Mouse (Mus musculus) spleen, adult 2 months (tissue): ENCODE results near the gene Ugt2b37. TPM values are rescaled to one million over a fixed set of nuclear protein-coding genes. Genes with fewer than 3 reads are reported as not detected.
"Not testable (repeated sequence)": the region's sequence is repeated elsewhere in the genome, so short reads cannot be mapped to it uniquely, and the experiment has no call there.

ENCODE experiments used
- DNase-seq, 2 experiments: peaks; one replicate each; pipeline versions ENCODE4 v3.0.0 to v3.0.0-alpha.2; 2012 to 2021; ENCODE audit warnings: low spot score in 2 of 2, low read depth in 1 of 2
- H3K27ac ChIP-seq: fragments of 200-500 bp; 2 replicates; pipeline ENCODE4 v1.5.1; 2012; ENCODE audit warnings: low read length, inconsistent platforms; ENCODE audit not compliant: insufficient read depth
- H3K27me3 ChIP-seq: fragments of 200-500 bp; 2 replicates; pipeline ENCODE4 v1.6.1; 2012; ENCODE audit warnings: mild to moderate bottlenecking, moderate library complexity, low read length, inconsistent platforms; ENCODE audit not compliant: control insufficient read depth, insufficient read depth
- H3K36me3 ChIP-seq: fragments of 200-500 bp; 2 replicates; pipeline ENCODE4 v1.6.1; 2012; ENCODE audit warnings: mild to moderate bottlenecking, low read length, inconsistent platforms; ENCODE audit not compliant: control insufficient read depth, insufficient read depth
- H3K4me1 ChIP-seq: fragments of 200-500 bp; 2 replicates; pipeline ENCODE4 v1.6.1; 2011; ENCODE audit warnings: inconsistent platforms; ENCODE audit not compliant: control insufficient read depth, insufficient read depth, insufficient read length
- H3K4me3 ChIP-seq: fragments of 200-500 bp; 2 replicates; pipeline ENCODE4 v1.5.1; 2011; ENCODE audit warnings: mild to moderate bottlenecking, inconsistent platforms; ENCODE audit not compliant: insufficient read depth, insufficient read length; ENCODE audit errors: extremely low read depth
- CTCF ChIP-seq: fragments of 200-500 bp; IDR thresholded peaks from 2 replicates; pipeline ENCODE4 v1.5.1; 2011; ENCODE audit warnings: mild to moderate bottlenecking, inconsistent platforms; ENCODE audit not compliant: insufficient read depth, insufficient read length, insufficient replicate concordance; ENCODE audit errors: extremely low read depth
- POLR2A ChIP-seq: fragments of 200-500 bp; IDR thresholded peaks from 2 replicates; pipeline ENCODE4 v1.6.1; 2011; ENCODE audit warnings: low read depth, low read length, inconsistent platforms
- WGBS: fragments of 180-500 bp; shearing (Covaris S2); methylation state at CpG from one replicate; pipeline ENCODE4 v1.1.7; 2018; 5-methylcytosine and 5-hydroxymethylcytosine counted together
- polyA plus RNA-seq: library from polyadenylated mRNA; depleted of rRNA; stranded (reverse); fragments of >200 nt; gene quantifications from 2 replicates; pipeline ENCODE4 v1.2.3, GENCODE M21; 2012; rRNA removed

Ugt2b37 gene
- polyA plus RNA-seq: not detected in 2 replicates

- H3K36me3 ChIP-seq, H3K4me1 ChIP-seq, DNase-seq, H3K27ac ChIP-seq, H3K4me3 ChIP-seq, H3K27me3 ChIP-seq: not testable (repeated sequence)
- 75% methylated on average over 3 of the region's 3 CpGs for WGBS
Measured at GRCm38 (mm10) chr5:87254676-87255075, at the start of gene Ugt2b37. Ugt2b37 (minus strand) TSS chr5:87254804.

DNA sequence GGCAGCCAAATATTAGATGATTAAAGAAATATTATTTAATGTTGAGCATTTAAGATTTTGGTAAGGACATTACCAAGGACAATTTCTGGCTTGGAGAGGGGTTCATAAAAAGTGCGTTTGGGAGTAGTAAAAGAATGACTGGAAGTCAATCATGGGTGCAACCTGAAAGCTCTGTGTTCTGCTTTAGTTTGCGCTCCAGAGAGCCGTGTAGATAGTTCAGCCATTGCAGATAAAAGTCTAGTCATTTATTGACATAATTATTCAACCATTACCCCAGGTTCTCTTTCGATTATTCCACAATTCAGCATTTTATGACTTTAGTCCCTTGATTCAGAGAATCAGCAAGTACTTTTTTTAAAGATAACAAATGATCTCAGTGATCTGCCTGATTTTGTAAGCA is 31.6 kb upstream of the Ugt2b37 start:
- H3K27me3 ChIP-seq, H3K4me1 ChIP-seq, DNase-seq, H3K4me3 ChIP-seq, H3K27ac ChIP-seq, H3K36me3 ChIP-seq: not testable (repeated sequence)
- WGBS: 82% methylated on average over 4 of the region's 4 CpGs

DNA sequence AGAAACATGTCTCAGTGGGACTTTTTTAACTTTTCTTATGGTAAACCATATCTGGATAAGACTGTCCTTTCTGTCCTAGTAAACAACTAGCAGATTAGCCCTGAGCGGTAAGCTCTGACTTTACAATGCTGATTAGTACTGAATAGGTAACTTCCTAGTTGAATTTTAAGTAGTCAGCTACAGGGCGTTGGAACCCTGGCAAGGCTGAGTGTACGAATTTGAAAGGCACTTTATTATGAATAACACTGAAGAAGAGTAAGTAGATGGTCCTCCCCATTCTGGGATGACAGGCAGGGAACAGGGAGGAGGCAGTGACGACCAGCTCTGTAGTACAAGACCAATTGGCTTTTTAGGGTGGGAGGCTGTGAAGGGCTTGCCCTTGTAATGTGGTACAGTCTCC is 21.4 kb upstream of the Ugt2b37 start:
- not testable (repeated sequence) for DNase-seq, H3K27ac ChIP-seq, H3K4me3 ChIP-seq, H3K27me3 ChIP-seq, H3K36me3 ChIP-seq, H3K4me1 ChIP-seq
- 80% methylated on average over 4 of the region's 4 CpGs for WGBS

GRCm38 (mm10) chr5:87275581-87275980 is 21.0 kb upstream of the Ugt2b37 start:
- DNase-seq: no peak
- Histone ChIP-seq H3K27me3 (no peaks in the 10 kb centered on the region), H3K4me3 (no peak overlapping the region), H3K4me1 (no peaks in the 10 kb centered on the region), H3K36me3 (no peaks in the 10 kb centered on the region), H3K27ac (no peak overlapping the region)
- 86% methylated on average over 6 of the region's 6 CpGs for WGBS
- TF ChIP-seq POLR2A (no peak), CTCF (no peak)

- TF ChIP-seq POLR2A (no peak), CTCF (no peak)
- Histone ChIP-seq H3K27ac (no peak overlapping the region), H3K4me1 (no peaks in the 10 kb centered on the region), H3K27me3 (no peaks in the 10 kb centered on the region), H3K36me3 (no peaks in the 10 kb centered on the region), H3K4me3 (no peak overlapping the region)
- no peak for DNase-seq
- 67% methylated on average over 3 of the region's 3 CpGs for WGBS
Measured at GRCm38 (mm10) chr5:87255831-87256230, 1.2 kb upstream of the Ugt2b37 start.

DNA sequence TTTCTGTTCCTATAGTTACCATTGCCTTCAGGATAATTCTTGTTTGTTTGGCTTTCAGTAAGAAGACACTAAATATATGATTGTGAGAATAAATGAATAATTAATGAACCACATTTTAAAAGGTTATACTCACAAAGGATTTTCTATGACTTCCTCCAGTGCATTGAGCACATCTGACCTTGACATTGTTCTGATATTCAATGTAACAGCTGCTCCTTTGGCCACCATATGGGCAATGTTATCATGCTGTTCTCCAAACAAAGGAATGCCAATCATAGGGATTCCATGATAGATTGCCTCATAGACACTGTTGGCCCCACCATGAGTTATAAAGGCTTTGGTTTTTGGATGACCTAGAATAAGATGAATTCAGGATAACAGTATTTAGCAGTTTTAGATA is 12.5 kb downstream of the Ugt2b37 start:
- H3K36me3 ChIP-seq, H3K27ac ChIP-seq, H3K4me1 ChIP-seq, DNase-seq, H3K27me3 ChIP-seq, H3K4me3 ChIP-seq: not testable (repeated sequence)

DNA sequence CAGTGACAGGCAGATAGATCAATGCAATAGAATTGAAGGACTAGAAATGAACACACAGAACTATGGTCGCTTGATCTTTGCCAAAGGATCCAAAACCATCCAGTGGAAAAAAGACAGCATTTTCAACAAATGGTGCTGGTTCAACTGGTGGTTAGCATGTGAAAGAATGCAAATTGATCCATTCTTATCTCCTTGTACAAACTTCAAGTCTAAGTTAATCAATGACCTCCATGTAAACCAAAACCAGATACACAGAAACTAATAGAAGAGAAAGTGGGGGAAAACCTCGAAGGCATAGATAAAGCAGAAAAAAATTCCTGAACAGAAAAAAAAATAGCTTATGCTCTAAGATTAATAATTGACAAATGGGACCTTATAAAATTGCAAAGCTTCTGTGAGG is 58.2 kb downstream of the Ugt2b37 start:
- H3K4me3 ChIP-seq, H3K4me1 ChIP-seq, DNase-seq, H3K27me3 ChIP-seq, H3K36me3 ChIP-seq, H3K27ac ChIP-seq: not testable (repeated sequence)
- 64% methylated on average over 2 of the region's 2 CpGs for WGBS

Other genes with a start within 250 kb of the Ugt2b37 start
- not detected in 2 replicates for gene Ugt2b36, start 162.2 kb downstream of the Ugt2b37 start, polyA plus RNA-seq
- gene Ugt2b5, start 114.5 kb downstream of the Ugt2b37 start, polyA plus RNA-seq: not detected in 2 replicates
- gene Ugt2a3, start 82.4 kb upstream of the Ugt2b37 start, polyA plus RNA-seq: not detected in 2 replicates
- not detected in 2 replicates for gene Ugt2b38, start 169.4 kb upstream of the Ugt2b37 start, polyA plus RNA-seq
- not detected in 2 replicates for gene Ugt2a2, start 227.5 kb upstream of the Ugt2b37 start, polyA plus RNA-seq
- gene Gm43638, start 232.0 kb upstream of the Ugt2b37 start, polyA plus RNA-seq: not detected in 2 replicates
- gene Ugt2a1, start 236.1 kb upstream of the Ugt2b37 start, polyA plus RNA-seq: not detected in 2 replicates